13 mouse cellular contexts compared by ENCODE assay signal in genomic region chr6:52860713-52861112, GRCm38 (mm10).
DNase-seq lines count a peak whose midpoint lies in the region; ATAC-seq and TF ChIP-seq lines count a peak whose summit lies in the region.
"Had no signal": no experiment of that assay in that cellular context is flagged by ENCODE, and none has a peak within 500 bp of the region (broad histone marks: within the 10 kb centered on the region; RNA-seq: fewer than 3 reads in every experiment).

No protein-coding gene starts in this region.

- H3K36me3 ChIP-seq in heart, postnatal 0 days (replicated peaks; ENCODE audit: control insufficient read depth, insufficient read depth, low read length) = no peaks in the 10 kb centered on the region
- H3K36me3 ChIP-seq in midbrain, embryonic 14.5 days (ENCODE audit: control insufficient read depth, insufficient read depth, low read length) = no peaks in the 10 kb centered on the region
- H3K36me3 ChIP-seq in midbrain, embryonic 13.5 days = no peaks in the 10 kb centered on the region
- H3K36me3 ChIP-seq in hindbrain, postnatal 0 days (ENCODE audit: insufficient read depth, low read length) = no peaks in the 10 kb centered on the region
- no peaks in the 10 kb centered on the region for H3K36me3 ChIP-seq in forebrain, embryonic 16.5 days (ENCODE audit: control insufficient read depth, insufficient read depth)

- WGBS in heart, postnatal 0 days = 15% methylated on average over 6 of the region's 6 CpGs
- WGBS in midbrain, embryonic 14.5 days = 53% methylated on average over 6 of the region's 6 CpGs
- WGBS in midbrain, embryonic 13.5 days = 52% methylated on average over 6 of the region's 6 CpGs
- WGBS in hindbrain, postnatal 0 days = 60% methylated on average over 6 of the region's 6 CpGs
- 66% methylated on average over 6 of the region's 6 CpGs for WGBS in forebrain, embryonic 16.5 days

- DNase-seq in heart, postnatal 0 days (ENCODE audit: low spot score) = no peak
- DNase-seq in heart, postnatal 4 days = no peak
- DNase-seq in midbrain, embryonic 14.5 days = no peak
- DNase-seq in hindbrain, postnatal 0 days (ENCODE audit: low spot score) = no peak
- no peak for DNase-seq in cerebellum, adult 9-10 months
- DNase-seq: heart, adult 11 months; kidney, adult 2 months; liver; spleen, adult 18-20 months; thymus, postnatal 4 days had no signal

- H3K9me3 ChIP-seq in heart, postnatal 0 days (replicated peaks; ENCODE audit: control insufficient read depth, low read length) = no peaks in the 10 kb centered on the region
- no peaks in the 10 kb centered on the region for H3K9me3 ChIP-seq in midbrain, embryonic 14.5 days (ENCODE audit: control insufficient read depth, low read length)
- no peaks in the 10 kb centered on the region for H3K9me3 ChIP-seq in midbrain, embryonic 13.5 days
- H3K9me3 ChIP-seq in hindbrain, postnatal 0 days (ENCODE audit: low read length) = no peaks in the 10 kb centered on the region
- H3K9me3 ChIP-seq in forebrain, embryonic 16.5 days (ENCODE audit: control insufficient read depth, low read length) = no peaks in the 10 kb centered on the region

- peaks cover 33% of the 10 kb centered on the region for H3K4me1 ChIP-seq in heart, postnatal 0 days (ENCODE audit: control insufficient read depth, insufficient read depth)
- peaks cover 47% of the 10 kb centered on the region for H3K4me1 ChIP-seq in midbrain, embryonic 14.5 days (ENCODE audit: control insufficient read depth, insufficient read depth, low read length)
- H3K4me1 ChIP-seq in midbrain, embryonic 13.5 days (replicated peaks) = peaks cover 62% of the 10 kb centered on the region
- peaks cover 35% of the 10 kb centered on the region for H3K4me1 ChIP-seq in hindbrain, postnatal 0 days (ENCODE audit: insufficient read depth, low read length)
- H3K4me1 ChIP-seq in forebrain, embryonic 16.5 days (replicated peaks; ENCODE audit: control insufficient read depth, insufficient read depth, low read length) = peaks cover 25% of the 10 kb centered on the region

- ATAC-seq in heart, postnatal 0 days (ENCODE audit: insufficient read depth, low read depth) = 0 out of 2 replicates have a peak, but pooled peaks have one; percentile 10
- no peak for ATAC-seq in midbrain, embryonic 14.5 days (ENCODE audit: low FRiP score, low TSS enrichment)
- no peak for ATAC-seq in midbrain, embryonic 13.5 days
- ATAC-seq in hindbrain, postnatal 0 days = 0 out of 2 replicates have a peak, but pooled peaks have one; percentile 9
- no peak for ATAC-seq in erythroblast, adult 5-6 weeks (replicated peaks; ENCODE audit: low FRiP score, poor library complexity, severe bottlenecking)
- no peak for ATAC-seq in forebrain, embryonic 16.5 days

- no peak for TF ChIP-seq CTCF in heart, postnatal 0 days (IDR thresholded peaks at IDR 0.05; ENCODE audit: low read depth)
- TF ChIP-seq CTCF in hindbrain, postnatal 0 days (IDR thresholded peaks at IDR 0.05; ENCODE audit: low read depth) = no peak

- no peaks in the 10 kb centered on the region for H3K27me3 ChIP-seq in heart, postnatal 0 days (ENCODE audit: control insufficient read depth, insufficient read depth, low read length)
- no peaks in the 10 kb centered on the region for H3K27me3 ChIP-seq in midbrain, embryonic 14.5 days (ENCODE audit: control insufficient read depth, insufficient read depth, low read length)
- H3K27me3 ChIP-seq in midbrain, embryonic 13.5 days = no peaks in the 10 kb centered on the region
- no peaks in the 10 kb centered on the region for H3K27me3 ChIP-seq in hindbrain, postnatal 0 days (ENCODE audit: insufficient read depth, low read length)
- peaks cover 46% of the 10 kb centered on the region for H3K27me3 ChIP-seq in forebrain, embryonic 16.5 days (replicated peaks; ENCODE audit: control insufficient read depth, insufficient read depth, low read length)

- no peak overlapping the region for H3K4me2 ChIP-seq in heart, postnatal 0 days (ENCODE audit: low read depth, low read length)
- H3K4me2 ChIP-seq in midbrain, embryonic 14.5 days (ENCODE audit: low read length) = no peak overlapping the region
- no peak overlapping the region for H3K4me2 ChIP-seq in midbrain, embryonic 13.5 days (replicated peaks)
- H3K4me2 ChIP-seq in hindbrain, postnatal 0 days (ENCODE audit: low read depth, low read length) = no peak overlapping the region
- H3K4me2 ChIP-seq in forebrain, embryonic 16.5 days (ENCODE audit: low read length) = no peak overlapping the region

- H3K4me3 ChIP-seq in heart, postnatal 0 days (ENCODE audit: low read depth, low read length) = no peak overlapping the region
- no peak overlapping the region for H3K4me3 ChIP-seq in midbrain, embryonic 14.5 days (replicated peaks; ENCODE audit: low read depth, low read length)
- no peak overlapping the region for H3K4me3 ChIP-seq in midbrain, embryonic 13.5 days (replicated peaks)
- no peak overlapping the region for H3K4me3 ChIP-seq in hindbrain, postnatal 0 days (ENCODE audit: low read length)
- H3K4me3 ChIP-seq in forebrain, embryonic 16.5 days (replicated peaks; ENCODE audit: low read length) = no peak overlapping the region

- H3K9ac ChIP-seq in heart, postnatal 0 days (replicated peaks; ENCODE audit: low read depth, low read length) = no peak overlapping the region
- no peak overlapping the region for H3K9ac ChIP-seq in midbrain, embryonic 14.5 days (replicated peaks; ENCODE audit: low read length)
- no peak overlapping the region for H3K9ac ChIP-seq in midbrain, embryonic 13.5 days (replicated peaks)
- no peak overlapping the region for H3K9ac ChIP-seq in hindbrain, postnatal 0 days (replicated peaks; ENCODE audit: low read length)
- H3K9ac ChIP-seq in forebrain, embryonic 16.5 days (replicated peaks; ENCODE audit: low read depth, low read length) = no peak overlapping the region

- H3K27ac ChIP-seq in heart, postnatal 0 days (ENCODE audit: low read depth) = no peak overlapping the region
- H3K27ac ChIP-seq in midbrain, embryonic 14.5 days (replicated peaks; ENCODE audit: low read depth, low read length) = 0 out of 2 replicates have a peak overlapping the region, but pooled peaks have one; percentile 20
- H3K27ac ChIP-seq in midbrain, embryonic 13.5 days = no peak overlapping the region
- H3K27ac ChIP-seq in hindbrain, postnatal 0 days = peak overlapping the region; percentile 56; the same call in 1 of the 2 replicates
- no peak overlapping the region for H3K27ac ChIP-seq in forebrain, embryonic 16.5 days (ENCODE audit: low read length)

- no peak for TF ChIP-seq EP300 in heart, postnatal 0 days (IDR thresholded peaks at IDR 0.05; ENCODE audit: low read depth)

Comparison
In these comparisons a context has a peak if more than half of its experiments do, and no peak if none do; other contexts are left out.
1. H3K27ac ChIP-seq: peak in midbrain, embryonic 14.5 days (single experiment) and hindbrain, postnatal 0 days (single experiment); none in heart, postnatal 0 days (single experiment), midbrain, embryonic 13.5 days (single experiment) and forebrain, embryonic 16.5 days (single experiment).
2. ATAC-seq: peak in heart, postnatal 0 days (single experiment) and hindbrain, postnatal 0 days (single experiment); none in midbrain, embryonic 14.5 days (single experiment), midbrain, embryonic 13.5 days (single experiment), erythroblast, adult 5-6 weeks (single experiment) and forebrain, embryonic 16.5 days (single experiment).